Mouse (Mus musculus) E14TG2a.4 (cell line): ENCODE data around the gene Bloc1s6.

Experiments used
- CTCF ChIP-seq: conservative IDR thresholded peaks from 2 replicates; pipeline ENCODE4 v1.5.1; 2014; ENCODE audit warnings: low read length
- NANOG ChIP-seq: IDR thresholded peaks from 2 replicates; pipeline ENCODE4 v1.6.1; 2014; ENCODE audit warnings: borderline replicate concordance, low read length, mixed read lengths
- POU5F1 ChIP-seq: IDR thresholded peaks from 2 replicates; pipeline ENCODE4 v1.6.1; 2014; ENCODE audit warnings: low read length, borderline replicate concordance

- TF ChIP-seq CTCF = no peak
- no peak for TF ChIP-seq POU5F1
- no peak for TF ChIP-seq NANOG
Measured at GRCm38 (mm10) chr2:122759791-122760190, 21.5 kb downstream of the Bloc1s6 start.
